Mouse (Mus musculus): ENCODE results near the gene 4930407I10Rik. TPM values are rescaled to one million over a fixed set of nuclear protein-coding genes. Genes with fewer than 3 reads are reported as not detected.

The 4930407I10Rik gene
- polyA plus RNA-seq (2021) = not detected

DNA sequence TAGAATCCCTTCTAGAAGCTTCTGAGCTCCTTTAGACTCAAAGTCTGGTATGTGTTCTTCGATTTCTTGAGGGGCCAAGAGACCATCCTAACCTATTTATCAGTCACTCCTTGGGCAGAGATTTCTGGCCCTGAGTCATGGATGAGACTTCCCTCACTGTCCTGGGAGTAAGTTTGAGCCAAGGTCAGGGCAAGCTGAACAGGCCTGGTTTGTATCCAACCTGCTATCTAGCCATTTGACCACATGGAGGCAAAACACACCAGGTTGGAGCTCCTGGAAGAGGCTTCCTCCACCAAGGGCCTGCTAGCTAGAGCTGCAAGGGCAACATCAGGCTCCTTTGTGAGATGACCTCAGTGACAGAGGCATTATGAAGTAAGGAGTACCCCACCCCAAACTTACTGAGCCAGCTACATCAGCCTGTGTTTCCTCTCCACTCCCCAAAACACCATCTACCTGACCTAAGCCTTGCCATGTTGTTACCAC lies at the start of gene 4930407I10Rik:
4930407I10Rik (plus strand) TSS at position 433 of the 483 bp plus-strand sequence.
- ChIA-PET POLR2A (no interaction called here), CTCF (no interaction called here)
- in situ Hi-C loops (cut with MboI; ENCODE audit: low pct_unique_long_range_greater_than_20kb) = no loop called here
- ATAC-seq = no peak
- no peak for DNase-seq (ENCODE audit: low read depth, low spot score)
- TF ChIP-seq CTCF (IDR thresholded peaks at IDR 0.05) = no peak
- H3K27me3 ChIP-seq = peaks cover 44% of the 10 kb centered on the region

GRCm38 (mm10) chr15:82011947-82012346 lies 47.0 kb upstream of the 4930407I10Rik start:
- ATAC-seq = peak; percentile 23
- no peak for DNase-seq (ENCODE audit: low read depth, low spot score)
- ChIA-PET POLR2A (interaction anchor here (0.6 kb wide), 1 partner anchor 167 kb away, joined by 4 read pairs; no protein-coding TSS in a partner anchor), CTCF (interaction anchor here (1.0 to 1.5 kb wide), 4 partner anchors 17 to 52 kb away, joined by 3 read pairs; partner anchors contain the start of genes Pmm1 and Xrcc6)
- no peak for TF ChIP-seq CTCF (IDR thresholded peaks at IDR 0.05)
- no peaks in the 10 kb centered on the region for H3K27me3 ChIP-seq
- in situ Hi-C loops (cut with MboI; ENCODE audit: low pct_unique_long_range_greater_than_20kb) = no loop called here

GRCm38 (mm10) chr15:82014745-82015391 lies 44.1 kb upstream of the 4930407I10Rik start:
- POLR2A ChIA-PET = interaction anchor here (1.1 kb wide), 1 partner anchor 77 kb away, joined by 4 read pairs; no protein-coding TSS in a partner anchor
- no peak for DNase-seq (ENCODE audit: low read depth, low spot score)
- TF ChIP-seq CTCF (IDR thresholded peaks at IDR 0.05) = no peak
- no peak for ATAC-seq
- no peaks in the 10 kb centered on the region for H3K27me3 ChIP-seq
- CTCF ChIA-PET = interaction anchor here (0.9 to 2.2 kb wide), 4 partner anchors 10 to 76 kb away, joined by 3 to 12 read pairs (median 3); no protein-coding TSS in a partner anchor
- in situ Hi-C loops (cut with MboI; ENCODE audit: low pct_unique_long_range_greater_than_20kb) = no loop called here

DNA sequence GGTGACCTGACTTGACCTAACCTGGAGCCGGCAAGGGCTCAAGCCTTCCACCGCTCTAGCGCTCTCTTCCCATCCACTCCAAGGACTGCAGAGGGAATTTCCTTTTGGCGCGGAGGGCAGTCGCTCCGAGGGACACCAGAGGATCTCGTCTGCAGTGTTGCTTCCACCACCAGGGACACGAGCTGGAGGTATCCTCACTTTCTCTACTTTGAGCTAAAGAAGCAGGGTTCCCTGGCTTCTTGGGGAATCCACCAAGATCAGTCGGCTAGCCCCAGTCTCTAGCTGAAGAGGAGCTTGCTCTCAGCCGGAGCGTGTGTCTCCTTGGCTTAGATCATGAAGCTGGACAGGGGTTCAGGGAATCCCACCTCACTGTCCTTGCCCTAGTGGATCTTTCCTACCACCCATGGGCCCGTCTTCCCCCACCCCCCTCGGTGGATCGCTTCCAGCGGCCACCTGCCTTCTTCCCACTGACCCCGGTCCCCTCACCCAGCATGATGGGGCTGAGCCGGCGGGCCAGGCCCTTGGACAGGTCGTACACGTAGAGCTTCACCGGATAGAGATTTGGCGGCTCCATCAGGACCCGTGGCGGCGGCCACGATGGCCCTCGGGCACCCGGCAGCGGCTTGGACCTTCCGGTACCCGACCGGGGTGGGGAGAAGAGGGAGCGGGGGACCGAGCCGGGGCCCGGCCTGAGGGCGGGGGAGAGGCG lies 43.4 kb upstream of the 4930407I10Rik start:
- peak; percentile 52 for ATAC-seq
- CTCF ChIA-PET = interaction anchor here (1.0 to 2.2 kb wide), 3 partner anchors 20 to 77 kb away, joined by 3 to 12 read pairs (median 5); partner anchors contain the start of gene Pmm1
- POLR2A ChIA-PET = interaction anchor here (0.6 to 1.1 kb wide), 3 partner anchors 19 to 82 kb away, joined by 3 to 4 read pairs (median 3); no protein-coding TSS in a partner anchor

GRCm38 (mm10) chr15:82016101-82016808 lies 42.7 kb upstream of the 4930407I10Rik start:
- TF ChIP-seq CTCF (IDR thresholded peaks at IDR 0.05) = no peak
- CTCF ChIA-PET = interaction anchor here (1.0 to 2.2 kb wide), 4 partner anchors 19 to 149 kb away, joined by 3 to 12 read pairs (median 4); partner anchors contain the start of gene Pmm1
- POLR2A ChIA-PET = interaction anchor here (0.6 to 0.8 kb wide), 3 partner anchors 20 to 1381 kb away, joined by 3 to 7 read pairs (median 3); no protein-coding TSS in a partner anchor
- ATAC-seq = peak; percentile 70
- DNase-seq (ENCODE audit: low read depth, low spot score) = peak; percentile 94
- no peaks in the 10 kb centered on the region for H3K27me3 ChIP-seq
- in situ Hi-C loops (cut with MboI; ENCODE audit: low pct_unique_long_range_greater_than_20kb) = no loop called here

More for the DNA sequence above, 43.4 kb upstream of the 4930407I10Rik start:
- no peak for DNase-seq (ENCODE audit: low read depth, low spot score)
- no peaks in the 10 kb centered on the region for H3K27me3 ChIP-seq
- no peak for TF ChIP-seq CTCF (IDR thresholded peaks at IDR 0.05)
- in situ Hi-C loops (cut with MboI; ENCODE audit: low pct_unique_long_range_greater_than_20kb) = no loop called here

GRCm38 (mm10) chr15:82016830-82017229 lies 42.1 kb upstream of the 4930407I10Rik start:
- DNase-seq (ENCODE audit: low read depth, low spot score) (no peak), ATAC-seq (no peak)
- TF ChIP-seq CTCF (IDR thresholded peaks at IDR 0.05) = no peak
- POLR2A ChIA-PET = interaction anchor here (0.6 kb wide), 1 partner anchor 1381 kb away, joined by 7 read pairs; no protein-coding TSS in a partner anchor
- H3K27me3 ChIP-seq = no peaks in the 10 kb centered on the region
- in situ Hi-C loops (cut with MboI; ENCODE audit: low pct_unique_long_range_greater_than_20kb) = no loop called here
- CTCF ChIA-PET = interaction anchor here (1.7 kb wide), 1 partner anchor 148 kb away, joined by 4 read pairs; no protein-coding TSS in a partner anchor

DNA sequence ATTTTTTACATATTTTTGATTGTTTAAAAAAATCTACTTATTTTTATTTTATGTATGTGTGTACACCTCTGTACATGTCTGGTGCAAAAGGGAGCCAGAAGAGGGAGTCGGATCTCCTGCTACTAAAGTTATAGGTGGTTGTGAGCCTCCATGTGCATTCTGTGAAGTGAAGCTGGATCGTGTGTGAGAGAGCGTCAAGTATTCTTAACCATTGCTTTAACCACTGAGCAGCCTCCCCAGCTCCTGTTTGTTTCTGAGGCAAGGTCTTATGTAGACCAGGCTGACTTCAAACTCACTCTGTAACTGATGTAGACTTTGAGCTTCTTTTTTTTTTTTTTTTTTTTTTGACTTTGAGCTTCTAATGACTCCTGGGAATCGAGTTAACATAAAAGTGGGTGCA lies 41.5 kb upstream of the 4930407I10Rik start:
- in situ Hi-C loops (cut with MboI; ENCODE audit: low pct_unique_long_range_greater_than_20kb) = no loop called here
- H3K27me3 ChIP-seq = no peaks in the 10 kb centered on the region
- DNase-seq (ENCODE audit: low read depth, low spot score) = no peak
- POLR2A ChIA-PET = interaction anchor here (0.6 kb wide), 2 partner anchors 20 to 109 kb away, joined by 3 read pairs; no protein-coding TSS in a partner anchor
- no peak for TF ChIP-seq CTCF (IDR thresholded peaks at IDR 0.05)
- no peak for ATAC-seq
- CTCF ChIA-PET = interaction anchor here (1.0 to 1.7 kb wide), 2 partner anchors 17 to 147 kb away, joined by 3 to 4 read pairs; no protein-coding TSS in a partner anchor

DNA sequence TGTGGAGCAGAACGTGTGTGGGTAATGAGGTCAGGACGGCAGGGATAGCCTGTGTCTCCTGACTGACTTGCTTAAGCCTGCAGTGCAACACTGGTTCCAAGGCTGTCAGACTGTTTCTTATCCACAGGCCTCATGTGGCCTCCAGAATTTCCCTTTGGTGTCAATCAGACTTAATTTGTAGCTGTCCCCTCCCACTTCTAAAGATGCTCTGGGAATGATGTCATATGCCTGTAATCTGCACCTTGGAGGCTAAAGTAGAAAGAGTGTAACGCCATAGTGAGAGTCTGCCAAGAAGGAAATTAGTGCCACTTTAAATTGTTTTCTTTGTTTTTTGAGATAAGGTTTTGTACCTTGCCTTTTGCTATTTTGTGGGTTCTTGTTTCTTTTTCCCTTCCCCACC lies 39.7 kb upstream of the 4930407I10Rik start:
- H3K27me3 ChIP-seq = no peaks in the 10 kb centered on the region
- in situ Hi-C loops (cut with MboI; ENCODE audit: low pct_unique_long_range_greater_than_20kb) = no loop called here
- DNase-seq (ENCODE audit: low read depth, low spot score) = no peak
- no peak for TF ChIP-seq CTCF (IDR thresholded peaks at IDR 0.05)
- ChIA-PET CTCF (interaction anchor here (1.1 kb wide), 2 partner anchors 10 to 50 kb away, joined by 3 read pairs; no protein-coding TSS in a partner anchor), POLR2A (no interaction called here)
- no peak for ATAC-seq

DNA sequence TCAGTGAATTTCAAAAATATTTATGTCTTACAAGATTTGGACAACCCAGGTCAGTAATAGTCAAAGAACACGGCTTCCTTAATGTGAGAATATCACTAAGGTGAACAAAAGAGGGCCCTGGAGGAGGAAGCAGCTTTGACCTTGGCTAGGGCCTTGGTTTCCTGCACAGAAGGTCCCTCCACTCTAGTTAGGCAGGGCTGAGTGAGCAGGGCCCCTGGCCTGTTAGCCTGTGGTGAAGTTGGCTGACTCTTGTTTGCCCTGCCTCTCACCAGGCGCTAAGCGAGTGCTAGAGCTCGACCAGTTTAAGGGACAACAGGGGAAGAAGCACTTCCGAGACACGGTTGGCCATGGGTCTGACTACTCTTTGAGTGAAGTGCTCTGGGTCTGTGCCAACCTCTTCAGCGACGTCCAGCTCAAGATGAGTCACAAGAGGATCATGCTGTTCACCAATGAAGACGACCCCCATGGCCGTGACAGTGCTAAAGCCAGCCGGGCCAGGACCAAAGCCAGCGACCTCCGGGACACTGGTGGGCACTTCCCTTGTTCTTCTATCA lies 36.3 kb upstream of the 4930407I10Rik start:
- no peaks in the 10 kb centered on the region for H3K27me3 ChIP-seq
- ChIA-PET POLR2A (no interaction called here), CTCF (interaction anchor here (1.2 kb wide), 1 partner anchor 14 kb away, joined by 3 read pairs; no protein-coding TSS in a partner anchor)
- in situ Hi-C loops (cut with MboI; ENCODE audit: low pct_unique_long_range_greater_than_20kb) = no loop called here
- TF ChIP-seq CTCF (IDR thresholded peaks at IDR 0.05) = no peak
- ATAC-seq (no peak), DNase-seq (ENCODE audit: low read depth, low spot score) (no peak)
